Mouse (Mus musculus): ENCODE measurements around the gene Pla2g15. TPM values are rescaled to one million over a fixed set of nuclear protein-coding genes. Genes with fewer than 3 reads are reported as not detected.
A peak's percentile ranks its signal among the peaks of the same experiment; 100 is the strongest.

The Pla2g15 gene
- total and polyA plus RNA-seq, 3 experiments = 6.9 to 8.0 (median 7.0) TPM

DNA sequence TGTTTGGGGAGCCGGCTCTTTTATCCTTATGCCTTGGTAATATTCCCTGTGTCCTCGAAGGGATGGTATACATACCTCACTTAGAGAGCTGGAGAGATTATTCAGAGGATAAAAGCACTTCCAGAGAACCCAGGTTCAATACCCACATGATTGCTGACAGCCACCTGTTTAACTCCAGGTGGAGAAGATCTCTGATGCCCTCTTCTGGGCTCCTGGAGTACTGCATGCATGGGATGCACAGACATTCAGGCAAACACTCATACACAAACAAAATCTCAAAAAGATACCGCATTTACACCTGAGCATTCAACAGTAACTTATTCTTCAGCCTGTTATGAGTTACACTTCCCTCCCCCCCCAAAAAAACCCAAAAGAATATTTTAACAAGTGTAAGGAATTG, 34.3 kb upstream of the Pla2g15 start (continued):
- TF ChIP-seq JUN (IDR thresholded peaks at IDR 0.05; ENCODE audit: insufficient read depth, low read depth, low read length) = no peak
- no peak for TF ChIP-seq POLR2A (IDR thresholded peaks at IDR 0.05; ENCODE audit: low read depth, low read length)
- TF ChIP-seq MAZ (IDR thresholded peaks at IDR 0.05; ENCODE audit: low read depth, low read length) = no peak
- TF ChIP-seq CTCF (conservative IDR thresholded peaks at IDR 0.05 in 1 of 2, IDR thresholded peaks at IDR 0.05 in 1 of 2; ENCODE audit: low read depth in 2 of 2, low read length in 2 of 2) = peak; percentile 61 to 92

DNA sequence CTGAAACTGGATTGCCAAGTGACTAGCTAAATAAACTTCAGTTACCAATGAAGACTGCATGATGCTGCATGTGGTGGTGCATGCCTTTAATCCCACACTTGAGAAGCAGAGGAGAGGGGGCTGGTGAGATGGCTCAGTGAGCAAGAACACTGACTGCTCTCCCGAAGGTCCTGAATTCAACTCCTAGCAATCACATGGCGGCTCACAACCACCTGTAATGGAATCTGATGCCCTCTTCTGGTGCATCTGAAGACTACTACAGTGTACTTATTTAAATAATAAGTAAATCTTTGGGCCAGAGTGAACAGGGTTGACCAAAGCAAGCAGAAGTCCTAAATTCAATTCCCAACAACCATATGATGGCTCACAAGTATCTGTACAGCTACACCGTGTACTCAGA, 26.8 kb upstream of the Pla2g15 start:
- H3K9ac ChIP-seq (ENCODE audit: insufficient read depth, low read depth) = no peak overlapping the region
- H3K4me2 ChIP-seq (ENCODE audit: insufficient read depth, low read depth, poor library complexity, severe bottlenecking) = no peak overlapping the region
- no peak for DNase-seq (ENCODE audit: extremely low read depth)
- peaks cover 44 to 94% of the 10 kb centered on the region in 2 experiments for H3K36me3 ChIP-seq (replicated peaks in 1 of 2; ENCODE audit: control insufficient read depth in 1 of 2, insufficient read depth in 1 of 2, low read length in 1 of 2)
- no peak overlapping the region for H3K4me3 ChIP-seq (replicated peaks in 1 of 3; ENCODE audit: low read depth in 2 of 3, low read length in 2 of 3, poor library complexity in 1 of 3)
- H3K27ac ChIP-seq (ENCODE audit: insufficient read depth, low read depth) = no peak overlapping the region
- peaks cover 0 to 11% of the 10 kb centered on the region in 2 experiments; a peak in 1 of 4 replicates for H3K4me1 ChIP-seq (ENCODE audit: control insufficient read depth in 1 of 2, insufficient read depth in 2 of 2)
- H3K27me3 ChIP-seq (replicated peaks) = no peaks in the 10 kb centered on the region
- in situ Hi-C loops (cut with MboI; ENCODE audit: low pct_ligation_motif_present, low pct_unique_long_range_greater_than_20kb, low sequenced_read_pairs) (no loop called here), dilution Hi-C loops (cut with MboI; ENCODE audit: extremely low pct_ligation_motif_present, extremely low pct_unique_long_range_greater_than_20kb, low sequenced_read_pairs) (no loop called here)
- H3K9me3 ChIP-seq (replicated peaks; ENCODE audit: low read length) = no peaks in the 10 kb centered on the region
- H3K79me2 ChIP-seq (replicated peaks; ENCODE audit: control insufficient read depth, extremely low read depth, insufficient read depth, poor library complexity, severe bottlenecking) = peaks cover 6% of the 10 kb centered on the region; the same call in 1 of the 2 replicates
- TF ChIP-seq RAD21 (IDR thresholded peaks at IDR 0.05; ENCODE audit: low read depth, low read length) = no peak
- TF ChIP-seq TCF12 (IDR thresholded peaks at IDR 0.05; ENCODE audit: low read depth, low read length) = no peak
- TF ChIP-seq E2F4 (IDR thresholded peaks at IDR 0.05; ENCODE audit: insufficient replicate concordance, low read depth, low read length) = no peak
- TF ChIP-seq TBP (conservative IDR thresholded peaks at IDR 0.05; ENCODE audit: low read depth, low read length) = no peak
- TF ChIP-seq IRF4 (IDR thresholded peaks at IDR 0.05; ENCODE audit: low read depth, low read length) = no peak
- TF ChIP-seq KAT2A (IDR thresholded peaks at IDR 0.05; ENCODE audit: insufficient replicate concordance, low read length) = no peak
- TF ChIP-seq MEF2A (IDR thresholded peaks at IDR 0.05; ENCODE audit: borderline replicate concordance, low read depth, low read length) = no peak
- no peak for TF ChIP-seq MAFK (IDR thresholded peaks at IDR 0.05; ENCODE audit: insufficient replicate concordance, low read length)
- TF ChIP-seq MAZ (IDR thresholded peaks at IDR 0.05; ENCODE audit: low read depth, low read length) = no peak
- no peak for TF ChIP-seq SMC3 (IDR thresholded peaks at IDR 0.05; ENCODE audit: low read depth, low read length)
- no peak for TF ChIP-seq CHD1 (IDR thresholded peaks at IDR 0.05; ENCODE audit: low read depth, low read length)
- no peak for TF ChIP-seq ETS1 (conservative IDR thresholded peaks at IDR 0.05; ENCODE audit: low read depth, low read length)
- no peak for TF ChIP-seq NRF1 (IDR thresholded peaks at IDR 0.05; ENCODE audit: low read depth, low read length)
- no peak for TF ChIP-seq MXI1 (IDR thresholded peaks at IDR 0.05; ENCODE audit: low read depth, low read length)
- no peak for TF ChIP-seq SIN3A (IDR thresholded peaks at IDR 0.05; ENCODE audit: low read length)
- TF ChIP-seq USF1 (IDR thresholded peaks at IDR 0.05; ENCODE audit: low read depth, low read length) = no peak
- TF ChIP-seq ZNF384 (IDR thresholded peaks at IDR 0.05; ENCODE audit: low read depth, low read length) = no peak
